Comparison of ENCODE assay signal across 8 mouse cellular contexts in genomic region chr8:78741965-78742364, GRCm38 (mm10).
DNase-seq lines count a peak whose midpoint lies in the region; ATAC-seq and TF ChIP-seq lines count a peak whose summit lies in the region.

No protein-coding gene starts in this region.

- no peak for DNase-seq in heart, postnatal 10 days
- peak; percentile 37 for DNase-seq in MEL (ENCODE audit: low read depth, low spot score)
- DNase-seq in cerebellum, postnatal 4 days (ENCODE audit: low spot score in 2 of 2) = no peak
- DNase-seq in left cerebral cortex, adult 9 months (ENCODE audit: low spot score in 2 of 2) = no peak
- DNase-seq in right cerebral cortex, postnatal 10 days (ENCODE audit: low spot score in 2 of 2) = no peak

- peak in 2 of 3 experiments; percentile 22 to 53; a peak in 3 of 6 replicates for TF ChIP-seq CTCF in MEL (IDR thresholded peaks at IDR 0.05 in 2 of 3, conservative IDR thresholded peaks at IDR 0.05 in 1 of 3; ENCODE audit: control insufficient read depth in 1 of 3, insufficient read depth in 1 of 3, low read depth in 2 of 3, low read length in 3 of 3, poor library complexity in 1 of 3, severe bottlenecking in 1 of 3)

- peak overlapping the region; percentile 90 for H3K27ac ChIP-seq in heart, embryonic 15.5 days
- H3K27ac ChIP-seq in MEL (ENCODE audit: control insufficient read depth, low read depth, low read length) = no peak overlapping the region
- H3K27ac ChIP-seq in forebrain, embryonic 13.5 days = 0 out of 2 replicates have a peak overlapping the region, but pooled peaks have one; percentile 10
- H3K27ac ChIP-seq in liver, embryonic 12.5 days = 0 out of 2 replicates have a peak overlapping the region, but pooled peaks have one; percentile 6

- no peak for TF ChIP-seq POLR2A in MEL (IDR thresholded peaks at IDR 0.05; ENCODE audit: control insufficient read depth in 1 of 2, insufficient read depth in 1 of 2, low read depth in 1 of 2, low read length in 2 of 2, poor library complexity in 1 of 2)

- ATAC-seq in heart, embryonic 15.5 days (replicated peaks; ENCODE audit: insufficient number of reproducible peaks, insufficient read depth, low FRiP score, low read depth) = peak; percentile 10; the same call in 1 of the 2 replicates
- ATAC-seq in forebrain, embryonic 13.5 days = peak; percentile 63
- ATAC-seq in liver, embryonic 12.5 days = no peak

- H3K27me3 ChIP-seq in heart, embryonic 15.5 days = no peaks in the 10 kb centered on the region
- H3K27me3 ChIP-seq in MEL (ENCODE audit: control insufficient read depth in 1 of 2, insufficient read depth in 2 of 2, low read length in 2 of 2) = no peaks in the 10 kb centered on the region
- no peaks in the 10 kb centered on the region for H3K27me3 ChIP-seq in forebrain, embryonic 13.5 days
- H3K27me3 ChIP-seq in liver, embryonic 12.5 days (replicated peaks) = 0 out of 2 replicates have a peak, but pooled peaks cover 5% of the 10 kb centered on the region

- H3K4me1 ChIP-seq in heart, embryonic 15.5 days (replicated peaks) = peaks cover 30% of the 10 kb centered on the region
- H3K4me1 ChIP-seq in MEL (ENCODE audit: control insufficient read depth in 1 of 2, insufficient read depth in 2 of 2, low read length in 2 of 2) = peaks cover 0 to 2% of the 10 kb centered on the region in 2 experiments; a peak in 1 of 4 replicates
- peaks cover 9% of the 10 kb centered on the region for H3K4me1 ChIP-seq in forebrain, embryonic 13.5 days
- no peaks in the 10 kb centered on the region for H3K4me1 ChIP-seq in liver, embryonic 12.5 days

- H3K36me3 ChIP-seq in heart, embryonic 15.5 days = no peaks in the 10 kb centered on the region
- no peaks in the 10 kb centered on the region for H3K36me3 ChIP-seq in MEL (ENCODE audit: control insufficient read depth in 1 of 2, insufficient read depth in 2 of 2, low read length in 2 of 2)
- H3K36me3 ChIP-seq in forebrain, embryonic 13.5 days (ENCODE audit: poor library complexity, severe bottlenecking) = no peaks in the 10 kb centered on the region
- H3K36me3 ChIP-seq in liver, embryonic 12.5 days = no peaks in the 10 kb centered on the region

- no peak for TF ChIP-seq EP300 in MEL (IDR thresholded peaks at IDR 0.05; ENCODE audit: low read depth in 1 of 2, low read length in 2 of 2)

- H3K79me2 ChIP-seq in MEL (ENCODE audit: control insufficient read depth, insufficient read depth, low read length, poor library complexity) = no peaks in the 10 kb centered on the region

- peak; percentile 77 for TF ChIP-seq RAD21 in MEL (IDR thresholded peaks at IDR 0.05; ENCODE audit: low read depth, low read length)

- intact Hi-C loops in heart, postnatal 10 days (cut with DNase I) = loop anchor here (2.0 to 5.0 kb wide), 6 partner anchors 79 to 679 kb away; partner anchors contain the start of genes Lsm6, Rbmxl1 and Slc10a7

- no peak overlapping the region for H3K9ac ChIP-seq in heart, embryonic 15.5 days
- H3K9ac ChIP-seq in MEL (ENCODE audit: control insufficient read depth, low read depth, low read length, poor library complexity, severe bottlenecking) = peak overlapping the region; percentile 21
- no peak overlapping the region for H3K9ac ChIP-seq in forebrain, embryonic 13.5 days
- H3K9ac ChIP-seq in liver, embryonic 12.5 days = no peak overlapping the region

- H3K4me2 ChIP-seq in heart, embryonic 15.5 days = peak overlapping the region; percentile 5; the same call in 1 of the 2 replicates
- no peak overlapping the region for H3K4me2 ChIP-seq in forebrain, embryonic 13.5 days
- no peak overlapping the region for H3K4me2 ChIP-seq in liver, embryonic 12.5 days

- no peak overlapping the region for H3K4me3 ChIP-seq in heart, embryonic 15.5 days
- H3K4me3 ChIP-seq in MEL (ENCODE audit: control insufficient read depth in 1 of 2, insufficient read depth in 1 of 2, low read depth in 2 of 2, low read length in 2 of 2) = peak overlapping the region; percentile 41 to 48
- no peak overlapping the region for H3K4me3 ChIP-seq in forebrain, embryonic 13.5 days
- no peak overlapping the region for H3K4me3 ChIP-seq in liver, embryonic 12.5 days

- 14% methylated on average over 3 of the region's 3 CpGs for WGBS in heart, embryonic 15.5 days
- 34% methylated on average over 3 of the region's 3 CpGs for WGBS in forebrain, embryonic 13.5 days
- 27% methylated on average over 3 of the region's 3 CpGs for WGBS in liver, embryonic 12.5 days (ENCODE audit: insufficient replicate concordance)

- no peaks in the 10 kb centered on the region for H3K9me3 ChIP-seq in heart, embryonic 15.5 days (replicated peaks)
- no peaks in the 10 kb centered on the region for H3K9me3 ChIP-seq in MEL (replicated peaks; ENCODE audit: insufficient read depth, low read length)
- no peaks in the 10 kb centered on the region for H3K9me3 ChIP-seq in forebrain, embryonic 13.5 days (replicated peaks)
- no peaks in the 10 kb centered on the region for H3K9me3 ChIP-seq in liver, embryonic 12.5 days (replicated peaks)

TF ChIP-seq in MEL, 35 proteins besides CTCF, POLR2A, EP300 and RAD21:
- TF ChIP-seq ZC3H11A (IDR thresholded peaks at IDR 0.05; ENCODE audit: low read depth, low read length) (peak; percentile 64), MAX (IDR thresholded peaks at IDR 0.05; ENCODE audit: low read length) (no peak), SMC3 (IDR thresholded peaks at IDR 0.05; ENCODE audit: low read depth, low read length) (peak; percentile 58)

Comparison
In these comparisons a context has a peak if more than half of its experiments do, and no peak if none do; other contexts are left out.
1. H3K4me3 ChIP-seq: peak in MEL (2 of 2); none in heart, embryonic 15.5 days (single experiment), forebrain, embryonic 13.5 days (single experiment) and liver, embryonic 12.5 days (single experiment).